Mouse (Mus musculus) liver, embryonic 14.5 days (tissue): ENCODE measurements at regions not wholly inside any gene's neighbourhood (a gene's known extent, or its start where the extent isn't known, plus 50 kb on each side); places are given as distances from the start of the nearest gene placed in this dataset.

Experiments used
- ATAC-seq: fragments of 200-750 bp; cut with Nextera tagmentation; 2 replicates; pipeline ENCODE4 v1.8.0; 2017; ENCODE audit warnings: moderate number of reproducible peaks, mild to moderate bottlenecking, moderate library complexity; ENCODE audit not compliant: insufficient read depth
- DNase-seq, 3 experiments: peaks; one replicate each; pipeline ENCODE4 v3.0.0-alpha.2; 2012 to 2013; ENCODE audit warnings: low read depth in 3 of 3, low spot score in 3 of 3
- H3K27ac ChIP-seq: fragments of 300-500 bp; sonication (generic); 2 replicates; pipeline ENCODE4 v1.5.1; 2014; ENCODE audit warnings: moderate library complexity, mild to moderate bottlenecking, control low read depth, inconsistent platforms
- H3K27me3 ChIP-seq: fragments of 300-500 bp; sonication (generic); 2 replicates; pipeline ENCODE4 v1.6.1; 2014; ENCODE audit warnings: mild to moderate bottlenecking, low read length, moderate library complexity; ENCODE audit not compliant: control insufficient read depth, insufficient read depth
- H3K36me3 ChIP-seq: fragments of 300-500 bp; sonication (generic); replicated peaks from 2 replicates; pipeline ENCODE4 v1.6.1; 2014; ENCODE audit warnings: low read depth; ENCODE audit not compliant: control insufficient read depth, insufficient read depth
- H3K4me1 ChIP-seq, 2 experiments: fragments of 200-500 bp in 1 of 2; fragments of 300-500 bp in 1 of 2; sonication (generic) in 1 of 2; replicated peaks; 2 replicates each; pipeline ENCODE4 v1.6.1; 2012 to 2014; ENCODE audit warnings: antibody characterized with exemption in 1 of 2, inconsistent platforms in 1 of 2, low read length in 1 of 2; ENCODE audit not compliant: control insufficient read depth in 2 of 2, insufficient read depth in 2 of 2
- H3K4me2 ChIP-seq: fragments of 300-500 bp; sonication (generic); 2 replicates; pipeline ENCODE4 v1.6.1; 2014; ENCODE audit warnings: low read depth, mild to moderate bottlenecking, control low read depth, moderate library complexity
- H3K4me3 ChIP-seq, 2 experiments: fragments of 200-500 bp in 1 of 2; fragments of 300-500 bp in 1 of 2; sonication (generic) in 1 of 2; 2 replicates each; pipeline ENCODE4 v1.5.1; 2012 to 2014; ENCODE audit warnings: low read depth in 2 of 2, low read length in 2 of 2, mild to moderate bottlenecking in 2 of 2, control low read depth in 1 of 2, inconsistent platforms in 1 of 2, moderate library complexity in 1 of 2; ENCODE audit not compliant: insufficient read depth in 1 of 2
- H3K9ac ChIP-seq: fragments of 300-500 bp; sonication (generic); replicated peaks from 2 replicates; pipeline ENCODE4 v1.6.1; 2014; ENCODE audit warnings: mild to moderate bottlenecking, control low read depth, moderate library complexity
- H3K9me3 ChIP-seq: fragments of 300-500 bp; sonication (generic); 2 replicates; pipeline ENCODE4 v1.6.1; 2016; ENCODE audit warnings: low read length, mixed read lengths; ENCODE audit not compliant: control insufficient read depth
- CTCF ChIP-seq: IDR thresholded peaks from 2 replicates; pipeline ENCODE4 v1.5.1; 2016; ENCODE audit warnings: antibody characterized with exemption, low read depth, control low read depth
- EP300 ChIP-seq: IDR thresholded peaks from 2 replicates; pipeline ENCODE4 v1.6.1; 2016; ENCODE audit warnings: antibody characterized with exemption, low read depth
- WGBS: fragments of 180-500 bp; shearing (Covaris S2); extraction: QIAGEN DNeasy Blood & Tissue Kit; methylation state at CpG from one replicate; pipeline ENCODE4 v1.1.7; 2014; ENCODE audit not compliant: insufficient replicate concordance; 5-methylcytosine and 5-hydroxymethylcytosine counted together

DNA sequence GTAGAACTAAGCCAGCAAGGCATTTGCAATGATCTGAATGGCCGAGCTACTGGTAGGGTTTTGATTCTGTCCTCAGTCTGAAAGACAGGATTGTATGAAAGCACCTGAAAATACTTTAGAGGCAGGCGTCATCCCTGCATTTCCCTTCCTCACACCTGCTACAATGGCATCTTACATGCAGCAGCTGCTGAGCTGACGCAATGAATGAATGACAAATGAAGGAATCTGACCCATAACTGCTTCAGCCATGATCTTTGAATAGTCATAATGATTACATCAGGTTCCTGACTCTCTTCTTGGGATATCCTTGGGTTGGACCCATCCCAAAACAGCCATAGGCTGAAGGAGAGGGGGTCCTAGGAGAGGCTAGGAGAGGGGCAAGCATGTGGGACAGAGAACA, 119.7 kb downstream of the Mab21l3 start:
- no peak overlapping the region for H3K9ac ChIP-seq
- H3K9me3 ChIP-seq, result no peaks in the 10 kb centered on the region
- H3K36me3 ChIP-seq, result no peaks in the 10 kb centered on the region
- H3K27ac ChIP-seq, result no peak overlapping the region
- 47% methylated on average over 3 of the region's 3 CpGs for WGBS
- no peak for TF ChIP-seq CTCF
- no peak for TF ChIP-seq EP300
- no peak overlapping the region for H3K4me3 ChIP-seq
- DNase-seq, result no peak
- no peak for ATAC-seq
- no peak overlapping the region for H3K4me2 ChIP-seq
- no peaks in the 10 kb centered on the region for H3K4me1 ChIP-seq
- H3K27me3 ChIP-seq, result no peaks in the 10 kb centered on the region

DNA sequence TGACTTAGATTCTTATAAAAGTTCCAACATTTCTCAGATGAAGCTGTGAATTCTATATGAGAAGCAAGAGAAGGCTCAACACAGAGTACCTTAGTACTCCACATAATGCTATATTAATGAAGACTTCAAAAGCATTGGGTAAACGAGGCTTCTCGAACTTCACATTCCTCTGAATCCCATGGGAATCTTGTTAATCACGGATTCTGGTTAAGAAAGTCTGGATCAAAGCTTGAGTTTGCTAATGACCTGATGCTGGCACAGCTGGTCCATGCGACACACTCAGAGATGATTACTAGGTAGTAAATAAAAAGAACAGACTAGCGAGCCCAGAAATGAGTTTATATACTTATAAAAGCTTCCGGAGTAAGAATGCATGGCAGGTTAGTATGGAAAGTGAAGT, 118.4 kb upstream of the Atp1a1 start:
- TF ChIP-seq CTCF (no peak), EP300 (no peak)
- Histone ChIP-seq H3K4me2 (no peak overlapping the region), H3K4me3 (no peak overlapping the region), H3K36me3 (no peaks in the 10 kb centered on the region), H3K9me3 (no peaks in the 10 kb centered on the region), H3K27ac (no peak overlapping the region), H3K9ac (no peak overlapping the region), H3K4me1 (no peaks in the 10 kb centered on the region), H3K27me3 (no peaks in the 10 kb centered on the region)
- 56% methylated on average over 6 of the region's 6 CpGs for WGBS
- no peak for DNase-seq
- ATAC-seq, result no peak

GRCm38 (mm10) chr3:101722001-101722400, 117.5 kb upstream of the Atp1a1 start:
- H3K9me3 ChIP-seq, result no peaks in the 10 kb centered on the region
- H3K36me3 ChIP-seq, result no peaks in the 10 kb centered on the region
- no peak overlapping the region for H3K4me3 ChIP-seq
- TF ChIP-seq CTCF (no peak), EP300 (no peak)
- no peak overlapping the region for H3K4me2 ChIP-seq
- no peaks in the 10 kb centered on the region for H3K27me3 ChIP-seq
- 68% methylated on average over 4 of the region's 4 CpGs for WGBS
- no peak for DNase-seq
- H3K27ac ChIP-seq, result no peak overlapping the region
- H3K4me1 ChIP-seq, result no peaks in the 10 kb centered on the region
- no peak for ATAC-seq
- H3K9ac ChIP-seq, result no peak overlapping the region

- H3K4me2 ChIP-seq, result no peak overlapping the region
- no peak overlapping the region for H3K9ac ChIP-seq
- TF ChIP-seq CTCF, result no peak
- TF ChIP-seq EP300, result no peak
- no peaks in the 10 kb centered on the region for H3K9me3 ChIP-seq
- H3K4me1 ChIP-seq, result peaks cover 0 to 3% of the 10 kb centered on the region in 2 experiments; a peak in 2 of 4 replicates
- H3K4me3 ChIP-seq, result no peak overlapping the region
- DNase-seq, result no peak
- ATAC-seq, result no peak
- H3K27me3 ChIP-seq, result no peaks in the 10 kb centered on the region
- no peaks in the 10 kb centered on the region for H3K36me3 ChIP-seq
- H3K27ac ChIP-seq, result no peak overlapping the region
Observed at GRCm38 (mm10) chr3:101715416-101715815, 110.9 kb upstream of the Atp1a1 start.

DNA sequence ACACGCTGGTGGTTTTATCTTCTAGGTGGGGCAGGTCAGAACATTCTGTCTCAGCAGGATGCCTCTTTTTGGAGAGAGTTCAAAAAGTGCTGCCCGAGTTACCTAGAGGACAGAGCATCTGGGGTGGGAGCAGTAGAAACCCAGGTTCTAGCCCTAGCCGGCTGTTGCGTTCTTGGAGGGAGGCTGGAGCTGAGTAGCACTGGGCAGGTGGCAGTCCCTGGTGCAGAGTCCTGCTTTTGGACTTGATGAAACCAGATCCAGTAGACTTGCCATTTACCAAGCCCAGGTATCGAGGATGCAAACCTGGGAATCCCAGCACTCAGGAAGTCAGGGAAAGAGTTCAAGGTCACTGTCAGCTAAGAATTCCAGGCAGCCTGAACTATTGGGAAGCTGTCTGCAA, 110.3 kb upstream of the Atp1a1 start:
- H3K4me2 ChIP-seq, result no peak overlapping the region
- no peaks in the 10 kb centered on the region for H3K9me3 ChIP-seq
- no peak for TF ChIP-seq EP300
- H3K4me3 ChIP-seq, result no peak overlapping the region
- 54% methylated on average over 5 of the region's 5 CpGs for WGBS
- no peak for ATAC-seq
- H3K36me3 ChIP-seq, result no peaks in the 10 kb centered on the region
- no peak for DNase-seq
- no peaks in the 10 kb centered on the region for H3K27me3 ChIP-seq
- no peak overlapping the region for H3K9ac ChIP-seq
- peaks cover 0 to 3% of the 10 kb centered on the region in 2 experiments; a peak in 2 of 4 replicates for H3K4me1 ChIP-seq
- no peak overlapping the region for H3K27ac ChIP-seq

DNA sequence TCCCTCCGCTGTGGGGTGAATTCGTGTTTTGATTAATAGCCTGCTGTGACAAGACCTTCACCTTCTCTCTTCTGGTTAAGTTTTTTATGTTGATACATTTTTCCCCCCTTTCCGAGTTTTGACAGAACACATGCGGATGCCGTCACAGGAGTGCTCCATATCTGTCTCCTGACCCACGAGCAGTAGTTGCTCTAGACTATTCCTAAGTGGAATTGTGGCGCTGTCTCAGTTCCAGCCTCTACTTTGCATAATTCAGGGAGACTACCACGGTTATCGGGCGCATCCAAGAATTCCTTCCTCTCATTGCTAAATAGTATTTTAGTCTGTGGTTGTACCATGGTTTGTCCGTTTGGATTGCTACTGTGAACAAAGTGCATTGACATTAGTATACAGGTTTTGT, 109.2 kb upstream of the Atp1a1 start:
- no peaks in the 10 kb centered on the region for H3K27me3 ChIP-seq
- no peak overlapping the region for H3K9ac ChIP-seq
- no peak for TF ChIP-seq CTCF
- no peak for TF ChIP-seq EP300
- DNase-seq (no peak), ATAC-seq (no peak)
- H3K4me2 ChIP-seq, result no peak overlapping the region
- H3K36me3 ChIP-seq, result no peaks in the 10 kb centered on the region
- H3K9me3 ChIP-seq, result no peaks in the 10 kb centered on the region
- H3K4me3 ChIP-seq, result no peak overlapping the region
- H3K4me1 ChIP-seq, result peaks cover 0 to 3% of the 10 kb centered on the region in 2 experiments; a peak in 2 of 4 replicates
- WGBS, result 67% methylated on average over 11 of the region's 11 CpGs
- H3K27ac ChIP-seq, result no peak overlapping the region
